Mouse (Mus musculus) neural tube, embryonic 12.5 days (tissue): ENCODE measurements around the gene Ppp2r5b. TPM values are rescaled to one million over a fixed set of nuclear protein-coding genes. Genes with fewer than 3 reads are reported as not detected.
A peak's percentile ranks its signal among the peaks of the same experiment; 100 is the strongest.

Source experiments
- ATAC-seq: fragments of 200-750 bp; cut with Nextera tagmentation; 2 replicates; pipeline ENCODE4 v1.8.0; 2017; ENCODE audit warnings: low read depth, mild to moderate bottlenecking, moderate TSS enrichment, moderate library complexity; ENCODE audit not compliant: low FRiP score
- H3K27ac ChIP-seq: fragments of 300-500 bp; sonication (generic); 2 replicates; pipeline ENCODE4 v1.5.1; 2016
- H3K27me3 ChIP-seq: fragments of 300-500 bp; sonication (generic); replicated peaks from 2 replicates; pipeline ENCODE4 v1.6.1; 2016; ENCODE audit warnings: mild to moderate bottlenecking
- H3K36me3 ChIP-seq: fragments of 300-500 bp; sonication (generic); 2 replicates; pipeline ENCODE4 v1.6.1; 2016; ENCODE audit warnings: mild to moderate bottlenecking
- H3K4me1 ChIP-seq: fragments of 300-500 bp; sonication (generic); 2 replicates; pipeline ENCODE4 v1.6.1; 2016
- H3K4me2 ChIP-seq: fragments of 300-500 bp; sonication (generic); replicated peaks from 2 replicates; pipeline ENCODE4 v1.6.1; 2016; ENCODE audit warnings: mild to moderate bottlenecking
- H3K4me3 ChIP-seq: fragments of 300-500 bp; sonication (generic); 2 replicates; pipeline ENCODE4 v1.5.1; 2016
- H3K9ac ChIP-seq: fragments of 300-500 bp; sonication (generic); 2 replicates; pipeline ENCODE4 v1.6.1; 2016; ENCODE audit warnings: mild to moderate bottlenecking
- H3K9me3 ChIP-seq: fragments of 300-500 bp; sonication (generic); 2 replicates; pipeline ENCODE4 v1.6.1; 2016; ENCODE audit warnings: mild to moderate bottlenecking
- WGBS: fragments of 180-500 bp; shearing (Covaris S2); methylation state at CpG from one replicate; pipeline ENCODE4 v1.1.7; 2016; 5-methylcytosine and 5-hydroxymethylcytosine counted together
- polyA plus RNA-seq: library from polyadenylated mRNA; unstranded; fragments of >200 nt; fragmentation: Nextera tagmentation; extraction: Ambion mirVana; gene quantifications from 2 replicates; pipeline ENCODE4 v1.2.1, GENCODE M21; 2016

Ppp2r5b gene
- polyA plus RNA-seq, 1 experiment from 2014 or later, result 82.8 TPM

DNA sequence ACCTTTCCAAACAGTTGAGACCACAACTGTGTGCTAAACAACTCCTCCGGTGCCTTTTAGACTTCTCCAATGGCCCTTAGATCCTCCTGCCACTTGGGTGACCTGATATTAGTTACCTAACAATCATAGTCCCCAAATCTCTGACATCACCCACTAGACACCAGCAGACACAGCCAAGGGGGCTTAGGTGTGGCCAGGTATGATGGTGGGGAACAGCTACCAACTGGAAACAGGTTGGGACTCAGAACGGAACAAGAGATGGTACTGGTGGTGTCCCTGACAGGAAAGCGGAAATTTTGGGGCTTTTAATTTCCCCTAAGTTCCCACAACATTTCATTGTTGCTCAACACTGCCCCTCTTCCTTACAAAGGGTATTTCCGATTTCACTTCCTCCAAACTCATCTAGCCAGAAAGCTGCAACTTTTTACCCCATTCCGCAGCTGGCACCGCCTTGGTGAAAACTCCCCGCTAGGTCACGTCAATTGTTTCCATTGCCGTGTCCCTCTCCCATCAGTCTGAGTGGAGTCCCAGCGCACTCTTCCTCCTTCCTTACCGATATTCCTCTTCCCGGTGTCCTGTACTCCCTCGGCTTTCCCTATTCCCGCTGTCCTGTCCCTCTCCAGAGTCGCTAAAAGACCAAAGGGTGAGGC is 40.2 kb upstream of the Ppp2r5b start:
- no peak for ATAC-seq

DNA sequence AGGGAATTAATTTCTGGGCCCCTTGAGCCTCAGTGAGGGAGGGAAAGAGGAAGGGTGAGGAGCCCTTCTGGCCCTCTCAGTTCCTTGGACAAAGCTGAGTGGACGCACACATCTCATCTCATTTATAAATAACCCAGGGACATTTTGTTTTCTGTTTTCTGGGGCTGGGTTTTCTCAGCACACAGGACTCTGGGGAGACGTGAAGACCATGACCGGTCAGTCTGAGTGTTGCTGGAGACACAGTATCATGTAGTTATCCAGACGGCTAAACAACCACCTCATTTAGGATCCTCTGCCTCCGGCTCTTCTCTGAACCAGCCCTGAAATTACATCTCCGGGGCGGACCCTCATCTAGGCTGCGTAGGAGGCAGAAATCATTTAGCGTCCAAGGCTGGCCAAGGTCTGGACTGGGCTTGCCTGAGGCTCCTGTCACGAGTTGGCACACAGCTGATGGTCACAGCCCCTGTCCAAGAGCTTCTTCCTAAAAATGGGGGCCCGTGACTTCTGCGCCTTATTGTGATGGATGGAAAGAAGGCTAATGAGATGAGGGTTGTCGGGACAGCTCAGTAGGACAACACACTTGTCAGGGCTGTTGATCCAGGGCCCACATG is 38.4 kb upstream of the Ppp2r5b start:
- H3K27me3 ChIP-seq, result peaks cover 7% of the 10 kb centered on the region; the same call in 1 of the 2 replicates
- no peaks in the 10 kb centered on the region for H3K9me3 ChIP-seq
- no peak for ATAC-seq
- H3K4me3 ChIP-seq, result no peak overlapping the region
- H3K4me1 ChIP-seq, result peaks cover 21% of the 10 kb centered on the region
- H3K36me3 ChIP-seq, result no peaks in the 10 kb centered on the region
- H3K4me2 ChIP-seq, result no peak overlapping the region
- H3K27ac ChIP-seq, result no peak overlapping the region
- 89% methylated on average over 13 of the region's 13 CpGs for WGBS
- no peak overlapping the region for H3K9ac ChIP-seq

More for the DNA sequence above, 40.2 kb upstream of the Ppp2r5b start:
- WGBS, result 7% methylated on average over 15 of the region's 15 CpGs
- peak overlapping the region; percentile 52 for H3K9ac ChIP-seq
- peak overlapping the region; percentile 88 for H3K4me2 ChIP-seq
- peak overlapping the region; percentile 86 for H3K4me3 ChIP-seq
- H3K27me3 ChIP-seq, result peaks cover 5% of the 10 kb centered on the region; the same call in 1 of the 2 replicates
- H3K27ac ChIP-seq, result 0 out of 2 replicates have a peak overlapping the region, but pooled peaks have one; percentile 3
- H3K9me3 ChIP-seq, result no peaks in the 10 kb centered on the region
- peaks cover 32% of the 10 kb centered on the region for H3K4me1 ChIP-seq
- peaks cover 8% of the 10 kb centered on the region; the same call in 1 of the 2 replicates for H3K36me3 ChIP-seq

DNA sequence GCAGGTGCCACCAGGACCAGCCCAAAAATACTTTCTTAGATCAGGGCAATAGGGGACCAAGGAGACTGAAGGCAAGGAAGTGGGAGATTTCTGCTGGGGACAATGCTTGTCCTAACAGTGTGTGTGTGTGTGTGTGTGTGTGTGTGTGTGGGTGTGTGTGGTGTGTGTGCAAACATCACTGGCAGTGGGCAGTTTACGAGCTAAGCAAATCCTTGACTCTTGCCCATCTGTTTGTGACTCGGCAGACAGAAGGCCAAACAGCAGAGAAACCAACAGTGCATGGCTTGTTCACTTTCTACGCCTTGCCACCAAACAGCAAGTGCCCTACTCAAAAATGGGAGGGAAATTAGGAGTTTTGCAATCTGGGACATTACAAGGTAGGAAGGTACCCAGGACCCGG is 37.9 kb upstream of the Ppp2r5b start:
- Histone ChIP-seq H3K4me3 (no peak overlapping the region), H3K4me1 (peaks cover 16% of the 10 kb centered on the region), H3K4me2 (no peak overlapping the region), H3K27me3 (peaks cover 7% of the 10 kb centered on the region; the same call in 1 of the 2 replicates), H3K27ac (no peak overlapping the region), H3K9ac (no peak overlapping the region), H3K9me3 (no peaks in the 10 kb centered on the region), H3K36me3 (no peaks in the 10 kb centered on the region)
- ATAC-seq, result no peak
- 79% methylated on average over 4 of the region's 4 CpGs for WGBS

DNA sequence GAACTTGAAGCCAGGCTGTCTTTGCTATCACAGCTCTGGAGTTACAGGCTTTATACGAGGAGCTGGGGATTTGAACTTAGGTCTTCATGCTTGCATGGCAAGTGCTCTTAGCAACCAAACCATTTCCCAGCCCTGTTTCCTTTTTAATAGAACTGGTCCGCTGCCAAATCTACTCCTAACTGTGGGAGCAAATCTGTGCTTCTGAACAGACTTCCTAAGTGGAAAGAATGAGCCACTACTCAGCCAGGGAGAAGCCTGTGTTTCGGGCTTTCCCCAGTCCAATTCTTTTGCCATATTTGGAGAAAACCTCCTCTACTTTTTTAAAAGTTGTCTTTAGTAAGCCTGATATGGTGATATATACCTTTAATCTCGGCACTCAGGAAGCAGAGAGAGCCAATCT is 37.1 kb upstream of the Ppp2r5b start:
- Histone ChIP-seq H3K9me3 (no peaks in the 10 kb centered on the region), H3K36me3 (no peaks in the 10 kb centered on the region), H3K4me3 (no peak overlapping the region), H3K4me2 (no peak overlapping the region), H3K27me3 (peaks cover 7% of the 10 kb centered on the region; the same call in 1 of the 2 replicates), H3K9ac (no peak overlapping the region), H3K4me1 (peaks cover 7% of the 10 kb centered on the region), H3K27ac (no peak overlapping the region)
- no peak for ATAC-seq
- WGBS, result 87% methylated on average over 4 of the region's 4 CpGs

DNA sequence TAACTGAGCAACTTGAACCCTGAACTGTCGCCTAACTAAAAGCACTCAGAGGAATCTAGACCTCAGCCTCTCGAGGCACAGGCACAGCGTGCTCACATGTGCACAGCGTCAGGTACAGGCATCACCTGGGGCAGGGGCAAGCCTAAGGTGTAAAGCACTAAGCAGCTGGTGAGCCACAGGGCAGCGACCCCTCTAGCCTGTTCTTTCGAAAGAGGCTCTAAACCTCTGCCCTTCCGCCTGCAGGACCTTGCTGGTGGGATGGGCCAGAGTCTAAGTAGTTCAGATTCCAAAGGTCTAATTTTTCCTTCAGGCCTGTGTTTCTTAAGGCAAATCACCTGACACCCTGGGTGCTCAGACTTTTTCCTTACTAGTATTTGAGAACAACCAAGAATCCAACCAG is 36.4 kb upstream of the Ppp2r5b start:
- 70% methylated on average over 7 of the region's 7 CpGs for WGBS
- Histone ChIP-seq H3K27me3 (peaks cover 7% of the 10 kb centered on the region; the same call in 1 of the 2 replicates), H3K9ac (no peak overlapping the region), H3K27ac (no peak overlapping the region), H3K4me1 (peaks cover 3% of the 10 kb centered on the region), H3K4me2 (no peak overlapping the region), H3K4me3 (no peak overlapping the region), H3K36me3 (no peaks in the 10 kb centered on the region), H3K9me3 (no peaks in the 10 kb centered on the region)
- ATAC-seq, result no peak

DNA sequence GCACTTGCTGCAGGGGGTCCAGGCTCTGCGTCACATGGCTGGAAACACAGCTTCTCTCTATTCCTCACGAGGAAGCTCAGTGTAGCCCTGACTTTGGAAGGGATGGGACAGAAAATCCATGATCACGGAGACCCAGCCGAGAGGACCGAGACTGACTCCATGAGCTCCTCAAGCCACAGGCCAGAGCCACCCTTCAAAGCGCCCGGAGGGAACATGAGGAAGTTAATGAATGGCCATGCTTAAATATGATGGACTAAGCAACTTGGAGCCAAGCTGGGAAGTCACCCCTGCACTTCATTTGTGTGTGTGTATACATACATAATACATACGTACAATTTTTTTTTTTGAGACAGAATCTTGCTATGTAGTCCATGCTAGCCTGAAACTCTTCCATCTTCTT is 35.5 kb upstream of the Ppp2r5b start:
- H3K4me1 ChIP-seq, result peaks cover 3% of the 10 kb centered on the region
- H3K27ac ChIP-seq, result no peak overlapping the region
- H3K4me2 ChIP-seq, result no peak overlapping the region
- peaks cover 7% of the 10 kb centered on the region; the same call in 1 of the 2 replicates for H3K27me3 ChIP-seq
- no peak for ATAC-seq
- no peak overlapping the region for H3K9ac ChIP-seq
- 32% methylated on average over 8 of the region's 8 CpGs for WGBS
- H3K4me3 ChIP-seq, result no peak overlapping the region
- no peaks in the 10 kb centered on the region for H3K9me3 ChIP-seq
- H3K36me3 ChIP-seq, result no peaks in the 10 kb centered on the region

DNA sequence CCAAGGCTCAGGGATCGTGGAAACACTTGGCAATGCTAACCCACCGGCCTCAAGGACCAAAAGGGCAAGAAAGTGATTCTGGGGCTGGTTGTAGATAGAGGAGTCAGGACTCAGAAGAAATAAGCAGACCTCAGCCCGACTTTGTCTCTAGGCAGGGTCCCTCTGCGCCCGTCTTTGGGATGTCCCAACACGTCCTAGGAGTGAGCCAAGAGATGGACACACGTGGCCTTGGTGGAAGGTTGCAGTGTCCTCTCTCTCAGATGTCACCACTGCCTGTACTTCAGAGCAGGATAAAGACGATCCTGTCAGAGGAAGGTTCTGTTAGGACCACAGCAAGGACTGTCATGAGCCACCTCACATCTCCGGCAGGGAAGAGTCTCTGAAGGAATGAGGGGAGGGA is 35.0 kb upstream of the Ppp2r5b start:
- Histone ChIP-seq H3K9ac (no peak overlapping the region), H3K4me1 (peaks cover 2% of the 10 kb centered on the region)
- 65% methylated on average over 9 of the region's 9 CpGs for WGBS

DNA sequence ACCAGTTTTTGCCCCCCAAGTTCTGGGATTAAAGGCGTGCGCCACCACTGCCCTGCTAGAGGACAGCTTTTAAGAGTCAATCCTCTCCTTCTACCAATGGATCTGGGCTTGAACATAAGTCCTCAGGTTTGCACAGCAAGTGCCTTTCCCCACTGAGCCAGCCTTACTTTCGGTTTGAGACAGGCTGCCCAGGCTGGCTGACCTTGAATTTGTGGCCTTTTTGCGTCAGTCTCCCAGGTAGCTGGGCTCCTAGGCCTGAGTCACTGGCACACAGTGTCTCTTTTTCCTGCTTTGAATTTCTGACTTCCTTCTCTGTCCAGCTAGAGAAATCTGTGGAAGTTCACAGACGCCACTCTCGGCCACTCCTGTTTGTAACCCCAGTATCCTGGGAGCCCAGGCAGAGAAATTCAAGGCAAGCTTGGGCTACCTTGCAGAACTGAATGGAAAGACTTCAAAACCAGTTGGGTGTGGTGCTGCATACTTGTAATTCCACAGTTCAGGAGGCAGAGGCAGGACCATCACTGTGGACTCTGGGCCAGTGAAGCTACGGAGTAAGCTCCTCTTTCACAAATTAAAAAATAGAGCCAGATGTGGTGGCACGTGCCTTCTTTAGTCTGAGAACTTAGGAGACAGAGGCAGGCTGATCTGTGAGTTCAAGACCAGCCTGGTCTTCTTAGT is 34.3 kb upstream of the Ppp2r5b start:
- no peaks in the 10 kb centered on the region for H3K4me1 ChIP-seq
- ATAC-seq, result no peak
- H3K27me3 ChIP-seq, result peaks cover 7% of the 10 kb centered on the region; the same call in 1 of the 2 replicates
- H3K4me2 ChIP-seq, result no peak overlapping the region
- H3K9ac ChIP-seq, result no peak overlapping the region
- H3K9me3 ChIP-seq, result no peaks in the 10 kb centered on the region
- H3K4me3 ChIP-seq, result no peak overlapping the region
- no peaks in the 10 kb centered on the region for H3K36me3 ChIP-seq
- H3K27ac ChIP-seq, result no peak overlapping the region
- 89% methylated on average over 8 of the region's 8 CpGs for WGBS

More for the DNA sequence above, 35.0 kb upstream of the Ppp2r5b start:
- Histone ChIP-seq H3K36me3 (no peaks in the 10 kb centered on the region), H3K27ac (no peak overlapping the region), H3K9me3 (no peaks in the 10 kb centered on the region), H3K4me3 (no peak overlapping the region), H3K27me3 (peaks cover 7% of the 10 kb centered on the region; the same call in 1 of the 2 replicates), H3K4me2 (no peak overlapping the region)
- ATAC-seq, result no peak

DNA sequence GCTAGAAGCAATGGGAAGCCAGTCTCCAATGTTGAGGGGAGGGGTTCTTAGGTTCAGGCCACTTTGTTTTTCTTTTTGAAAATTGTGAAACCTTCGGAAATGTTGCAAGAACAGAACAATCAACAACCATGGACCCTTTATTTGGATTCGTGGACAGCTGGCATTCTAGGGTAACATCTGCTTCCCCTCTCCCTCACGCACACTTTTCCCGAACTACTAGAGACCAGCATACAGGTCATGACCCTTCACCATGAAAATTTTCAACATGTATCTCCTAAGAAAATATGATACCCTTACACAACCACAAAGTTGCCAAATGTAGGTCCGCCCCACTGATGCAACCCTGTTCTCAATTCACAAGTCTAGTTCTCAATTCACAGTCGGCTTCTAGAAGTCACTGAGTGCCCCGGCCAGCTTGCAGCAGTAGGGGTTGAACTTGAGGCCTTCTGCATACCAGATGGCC is 33.0 kb upstream of the Ppp2r5b start:
- WGBS, result 83% methylated on average over 7 of the region's 7 CpGs
- Histone ChIP-seq H3K27me3 (peaks cover 7% of the 10 kb centered on the region; the same call in 1 of the 2 replicates), H3K27ac (no peak overlapping the region)

DNA sequence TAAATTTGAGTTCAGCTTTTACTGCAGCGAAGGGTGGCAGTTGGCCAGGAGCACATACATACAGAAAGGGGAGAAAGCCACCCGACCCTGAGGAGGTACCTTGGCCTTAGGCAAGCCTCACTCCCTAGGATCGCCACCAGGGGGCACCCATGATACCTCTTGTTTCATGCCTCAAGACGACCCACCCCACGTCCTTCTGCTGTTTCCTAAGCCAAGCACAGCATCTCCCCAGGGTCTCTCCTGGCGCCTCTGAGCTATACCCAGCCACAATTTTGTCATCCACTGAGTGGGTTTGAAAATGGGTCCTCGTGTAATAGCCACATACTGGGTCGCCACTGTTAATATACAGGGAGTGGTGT is 32.5 kb upstream of the Ppp2r5b start:
- Histone ChIP-seq H3K9me3 (no peaks in the 10 kb centered on the region), H3K27ac (no peak overlapping the region), H3K4me2 (no peak overlapping the region), H3K4me1 (no peaks in the 10 kb centered on the region), H3K36me3 (no peaks in the 10 kb centered on the region), H3K9ac (no peak overlapping the region), H3K4me3 (no peak overlapping the region), H3K27me3 (peaks cover 7% of the 10 kb centered on the region; the same call in 1 of the 2 replicates)
- WGBS, result 13% methylated on average over 8 of the region's 8 CpGs
- ATAC-seq, result peak; percentile 71; the same call in 1 of the 2 replicates

More for the DNA sequence above, 33.0 kb upstream of the Ppp2r5b start:
- Histone ChIP-seq H3K9me3 (no peaks in the 10 kb centered on the region), H3K4me3 (no peak overlapping the region), H3K9ac (no peak overlapping the region), H3K4me2 (no peak overlapping the region), H3K36me3 (no peaks in the 10 kb centered on the region), H3K4me1 (no peaks in the 10 kb centered on the region)
- ATAC-seq, result no peak

DNA sequence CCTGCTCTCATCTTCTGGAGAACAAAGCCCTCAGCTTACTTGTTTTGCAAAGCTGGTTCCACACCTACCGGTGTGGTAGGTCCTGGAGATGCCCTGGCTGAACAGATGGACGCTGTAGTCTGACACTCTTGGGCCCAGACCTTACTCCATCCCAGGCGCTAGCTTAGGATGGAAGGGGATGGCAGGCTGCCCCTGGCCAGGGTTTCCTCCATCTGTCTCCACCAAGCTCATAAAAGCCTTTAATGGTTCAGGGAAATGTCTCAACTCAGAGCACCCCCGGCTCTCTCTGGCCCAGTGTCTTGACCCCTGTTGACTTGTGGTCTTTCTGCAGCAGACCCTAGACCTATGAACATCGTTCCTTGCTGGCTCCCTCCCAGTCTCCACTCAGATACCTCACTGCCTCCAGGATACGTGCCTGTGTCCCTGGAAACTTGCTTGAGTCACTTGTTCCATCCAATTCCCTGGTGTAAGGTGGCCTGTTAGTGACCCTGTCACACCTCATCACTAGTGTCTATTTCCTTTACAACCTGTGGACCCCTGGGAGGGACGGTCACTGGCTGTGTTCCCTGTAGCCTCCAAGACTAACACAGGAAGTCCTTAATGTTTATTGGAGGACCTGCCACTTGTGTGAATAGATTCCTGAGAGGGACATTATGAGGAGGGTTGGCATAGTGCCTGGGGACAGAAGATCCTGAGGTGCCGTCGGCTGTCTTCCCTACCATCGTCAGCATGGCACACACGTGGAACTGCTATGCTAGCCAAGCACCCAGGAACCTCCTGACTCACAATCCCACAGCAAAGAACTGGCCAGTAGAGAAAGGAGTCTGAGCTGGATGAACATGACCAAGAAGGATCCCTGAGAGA is 31.9 kb upstream of the Ppp2r5b start:
- no peak for ATAC-seq
- 49% methylated on average over 11 of the region's 11 CpGs for WGBS
- Histone ChIP-seq H3K4me3 (no peak overlapping the region), H3K27ac (no peak overlapping the region), H3K36me3 (0 out of 2 replicates have a peak, but pooled peaks cover 3% of the 10 kb centered on the region), H3K4me2 (no peak overlapping the region), H3K27me3 (peaks cover 7% of the 10 kb centered on the region; the same call in 1 of the 2 replicates), H3K9me3 (no peaks in the 10 kb centered on the region), H3K4me1 (no peaks in the 10 kb centered on the region), H3K9ac (no peak overlapping the region)
